Mouse (Mus musculus) myocyte (in vitro differentiated cells): ENCODE results near the gene Wdr46. TPM values are rescaled to one million over a fixed set of nuclear protein-coding genes. Genes with fewer than 3 reads are reported as not detected.

Experiments used
- H3K27me3 ChIP-seq: one replicate; pipeline ENCODE4 v1.6.1; 2011; ENCODE audit not compliant: control insufficient read depth, insufficient read depth, insufficient read length
- H3K36me3 ChIP-seq: one replicate; pipeline ENCODE4 v1.6.1; 2011; ENCODE audit not compliant: control insufficient read depth, insufficient read depth
- H3K4me2 ChIP-seq: one replicate; pipeline ENCODE4 v1.6.1; 2011; ENCODE audit warnings: low read depth, control low read depth
- H3K4me3 ChIP-seq: one replicate; pipeline ENCODE4 v1.5.1; 2011; ENCODE audit warnings: mild to moderate bottlenecking, control low read depth, moderate library complexity
- H3K79me2 ChIP-seq: one replicate; pipeline ENCODE4 v1.6.1; 2011; ENCODE audit not compliant: control insufficient read depth, insufficient read depth
- H3ac ChIP-seq: one replicate; pipeline ENCODE4 v1.6.1; 2011; ENCODE audit not compliant: control insufficient read depth, insufficient read length
- CEBPB ChIP-seq: IDR thresholded peaks from 2 replicates; pipeline ENCODE4 v1.6.1; 2011; ENCODE audit warnings: mild to moderate bottlenecking, moderate library complexity; ENCODE audit not compliant: poor library complexity, insufficient read depth, severe bottlenecking
- E2F4 ChIP-seq: IDR thresholded peaks from one replicate; pipeline ENCODE4 v1.6.1; 2011; ENCODE audit warnings: mild to moderate bottlenecking, control low read depth, moderate library complexity; ENCODE audit not compliant: insufficient read depth
- MAX ChIP-seq: IDR thresholded peaks from one replicate; pipeline ENCODE4 v1.6.1; 2011; ENCODE audit warnings: low read depth, mild to moderate bottlenecking, control low read depth
- MYOD1 ChIP-seq, 3 experiments: IDR thresholded peaks; one replicate each; pipeline ENCODE4 v1.6.1; 2011; ENCODE audit warnings: control low read depth in 2 of 3, low read depth in 2 of 3, mild to moderate bottlenecking in 2 of 3, moderate library complexity in 1 of 3; ENCODE audit not compliant: insufficient read length in 2 of 3, control insufficient read depth in 1 of 3
- MYOG ChIP-seq, 3 experiments: IDR thresholded peaks; one replicate each; pipeline ENCODE4 v1.6.1; 2011; ENCODE audit warnings: control low read depth in 2 of 3, low read depth in 2 of 3, mild to moderate bottlenecking in 2 of 3; ENCODE audit not compliant: insufficient read length in 2 of 3, control insufficient read depth in 1 of 3, insufficient read depth in 1 of 3
- POLR2A ChIP-seq: IDR thresholded peaks from one replicate; pipeline ENCODE4 v1.6.1; 2011; ENCODE audit warnings: low read depth, mild to moderate bottlenecking, control low read depth, moderate library complexity; ENCODE audit not compliant: insufficient read length
- POLR2AphosphoS2 ChIP-seq: IDR thresholded peaks from one replicate; pipeline ENCODE4 v1.6.1; 2011; ENCODE audit warnings: low read depth, control low read depth; ENCODE audit not compliant: insufficient read length
- REST ChIP-seq: IDR thresholded peaks from one replicate; pipeline ENCODE4 v1.6.1; 2011; ENCODE audit warnings: mild to moderate bottlenecking, control low read depth, moderate library complexity; ENCODE audit not compliant: insufficient read depth, insufficient read length
- SRF ChIP-seq: IDR thresholded peaks from one replicate; pipeline ENCODE4 v1.6.1; 2011; ENCODE audit warnings: low read depth; ENCODE audit not compliant: control insufficient read depth, insufficient read length
- TCF12 ChIP-seq: IDR thresholded peaks from one replicate; pipeline ENCODE4 v1.6.1; 2011; ENCODE audit warnings: mild to moderate bottlenecking, control low read depth; ENCODE audit not compliant: poor library complexity, insufficient read depth, severe bottlenecking
- TCF3 ChIP-seq: IDR thresholded peaks from one replicate; pipeline ENCODE4 v1.6.1; 2011; ENCODE audit warnings: low read depth, control low read depth; ENCODE audit not compliant: insufficient read length
- USF1 ChIP-seq: IDR thresholded peaks from one replicate; pipeline ENCODE4 v1.6.1; 2011; ENCODE audit warnings: low read depth, mild to moderate bottlenecking, control low read depth, moderate library complexity
- polyA plus RNA-seq: library from polyadenylated mRNA; unstranded; fragments of >200 nt; fragmentation: generic; extraction: Trizol; gene quantifications from one replicate; pipeline ENCODE4 v1.2.1, GENCODE M21; 2012; ENCODE audit warnings: missing spikeins

Gene Wdr46
- polyA plus RNA-seq, 1 experiment, result 25.9 TPM

DNA sequence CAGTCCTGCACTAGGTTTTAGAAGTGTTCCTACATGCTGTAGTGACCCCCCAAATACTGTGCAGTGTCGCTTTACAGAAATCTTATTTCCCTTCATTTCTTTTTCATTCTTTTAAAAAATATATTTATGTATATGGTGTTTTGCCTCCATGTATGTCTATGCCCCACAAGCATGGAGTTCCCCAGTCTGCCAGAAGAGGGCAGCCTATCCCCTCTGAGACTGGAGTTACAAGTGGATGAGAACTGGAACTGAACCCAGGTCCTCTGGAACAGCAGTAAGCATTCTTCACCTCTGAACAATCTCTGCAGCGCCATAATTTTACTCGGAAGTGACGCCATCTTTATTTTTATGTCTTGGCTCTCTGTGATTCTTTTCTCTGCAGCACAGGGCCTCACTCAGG, 28.9 kb downstream of the Wdr46 start:
- Histone ChIP-seq H3ac (no peak overlapping the region), H3K36me3 (no peaks in the 10 kb centered on the region), H3K79me2 (no peaks in the 10 kb centered on the region), H3K4me3 (no peak overlapping the region), H3K27me3 (peaks cover 4% of the 10 kb centered on the region), H3K4me2 (no peak overlapping the region)
- no peak for TF ChIP-seq USF1
- TF ChIP-seq MAX, result no peak
- no peak for TF ChIP-seq CEBPB
- TF ChIP-seq SRF, result no peak
- TF ChIP-seq MYOD1 (IDR thresholded peaks at IDR 0.05; ENCODE audit: control insufficient read depth in 1 of 3, insufficient read length in 2 of 3, low read depth in 2 of 3), result no peak
- TF ChIP-seq POLR2A, result no peak
- TF ChIP-seq TCF12, result no peak
- no peak for TF ChIP-seq REST
- no peak for TF ChIP-seq TCF3
- TF ChIP-seq E2F4, result no peak
- no peak for TF ChIP-seq MYOG (IDR thresholded peaks at IDR 0.05; ENCODE audit: control insufficient read depth in 1 of 3, insufficient read depth in 1 of 3, insufficient read length in 2 of 3, low read depth in 2 of 3)
- no peak for TF ChIP-seq POLR2AphosphoS2

DNA sequence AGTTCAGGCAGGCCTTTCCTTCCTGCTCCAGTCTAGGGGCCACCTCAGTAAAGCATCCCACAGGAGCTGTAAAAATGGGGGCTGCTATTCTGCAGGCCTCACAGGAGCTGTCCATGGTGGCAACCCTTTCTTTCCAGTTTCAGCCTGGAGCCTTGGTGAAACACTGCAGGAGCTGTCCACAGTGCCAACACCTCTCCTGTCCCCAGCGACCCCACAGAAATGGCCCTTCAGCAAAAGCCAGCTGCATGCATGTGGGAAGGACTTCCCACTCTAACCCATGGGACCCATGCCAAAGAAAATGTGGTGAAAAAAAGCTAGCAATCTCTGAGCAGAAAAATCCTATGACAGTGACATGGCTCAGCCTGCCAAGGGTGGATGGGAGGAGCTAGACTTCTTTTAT, 32.2 kb downstream of the Wdr46 start:
- Histone ChIP-seq H3K4me3 (no peak overlapping the region), H3ac (no peak overlapping the region), H3K36me3 (no peaks in the 10 kb centered on the region), H3K27me3 (peaks cover 11% of the 10 kb centered on the region), H3K79me2 (no peaks in the 10 kb centered on the region), H3K4me2 (no peak overlapping the region)
- no peak for TF ChIP-seq SRF
- TF ChIP-seq TCF12, result no peak
- peak; percentile 86 for TF ChIP-seq REST

DNA sequence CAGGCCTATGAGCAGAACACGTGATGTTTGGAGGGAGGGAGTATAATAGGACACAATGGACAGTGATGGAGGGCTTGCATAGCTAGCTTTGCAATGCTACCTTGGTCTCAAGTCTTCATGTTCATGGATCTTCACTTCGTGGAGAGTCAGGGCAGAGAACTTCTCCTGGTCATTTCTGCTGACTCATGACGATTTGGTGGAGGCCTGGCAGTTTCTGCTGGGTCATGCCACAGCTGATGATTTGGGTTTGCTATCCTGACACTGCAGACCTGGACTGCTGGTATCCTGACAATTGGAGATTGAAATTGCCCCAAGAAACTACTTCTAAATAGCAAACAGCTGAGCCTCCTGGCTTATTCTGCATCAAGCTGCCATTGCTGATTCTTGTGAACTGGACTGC, 33.1 kb downstream of the Wdr46 start:
- Histone ChIP-seq H3K4me2 (no peak overlapping the region), H3ac (no peak overlapping the region), H3K27me3 (peaks cover 19% of the 10 kb centered on the region), H3K36me3 (no peaks in the 10 kb centered on the region), H3K4me3 (no peak overlapping the region), H3K79me2 (no peaks in the 10 kb centered on the region)
- no peak for TF ChIP-seq E2F4
- TF ChIP-seq MAX, result no peak
- no peak for TF ChIP-seq CEBPB
- no peak for TF ChIP-seq REST
- TF ChIP-seq USF1, result no peak
- TF ChIP-seq MYOG (IDR thresholded peaks at IDR 0.05; ENCODE audit: control insufficient read depth in 1 of 3, insufficient read depth in 1 of 3, insufficient read length in 2 of 3, low read depth in 2 of 3), result no peak
- no peak for TF ChIP-seq MYOD1 (IDR thresholded peaks at IDR 0.05; ENCODE audit: control insufficient read depth in 1 of 3, insufficient read length in 2 of 3, low read depth in 2 of 3)
- TF ChIP-seq SRF, result no peak

DNA sequence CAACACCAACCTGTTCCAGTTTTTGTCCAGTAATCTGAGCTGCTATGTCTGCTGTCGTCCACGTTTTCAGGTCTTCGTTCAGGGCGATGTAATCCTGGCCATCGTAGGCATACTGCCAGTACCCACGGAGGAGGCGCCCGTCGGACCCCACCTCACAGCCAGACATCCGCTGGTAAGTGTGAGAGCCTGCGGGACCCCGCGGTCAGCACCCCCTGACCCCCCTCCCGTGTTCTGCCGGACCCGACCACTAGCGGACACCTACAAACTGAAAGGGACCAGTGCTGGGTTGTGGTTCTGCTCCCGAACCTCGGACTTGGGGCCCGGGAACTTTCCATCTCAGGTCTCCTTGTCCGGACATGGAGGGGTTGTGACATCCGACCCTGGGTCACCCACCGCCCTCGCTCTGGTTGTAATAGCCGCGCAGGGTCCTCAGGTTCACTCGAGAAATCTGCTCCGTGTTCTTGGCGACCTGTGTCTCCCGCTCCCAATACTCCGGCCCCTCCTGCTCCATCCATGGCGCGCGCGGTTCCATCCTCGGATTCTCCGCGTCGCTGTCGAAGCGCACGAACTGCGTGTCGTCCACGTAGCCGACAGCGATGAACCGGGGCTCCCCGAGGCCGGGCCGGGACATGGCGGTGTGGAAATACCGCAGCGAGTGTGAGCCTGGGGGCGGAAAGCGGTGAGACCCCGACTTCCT, 37.5 kb downstream of the Wdr46 start:
- H3ac ChIP-seq, result no peak overlapping the region
- H3K27me3 ChIP-seq, result peaks cover 23% of the 10 kb centered on the region
- H3K4me3 ChIP-seq, result no peak overlapping the region
- TF ChIP-seq TCF3, result no peak
- H3K4me2 ChIP-seq, result peak overlapping the region; percentile 66
- no peaks in the 10 kb centered on the region for H3K36me3 ChIP-seq
- H3K79me2 ChIP-seq, result no peaks in the 10 kb centered on the region

DNA sequence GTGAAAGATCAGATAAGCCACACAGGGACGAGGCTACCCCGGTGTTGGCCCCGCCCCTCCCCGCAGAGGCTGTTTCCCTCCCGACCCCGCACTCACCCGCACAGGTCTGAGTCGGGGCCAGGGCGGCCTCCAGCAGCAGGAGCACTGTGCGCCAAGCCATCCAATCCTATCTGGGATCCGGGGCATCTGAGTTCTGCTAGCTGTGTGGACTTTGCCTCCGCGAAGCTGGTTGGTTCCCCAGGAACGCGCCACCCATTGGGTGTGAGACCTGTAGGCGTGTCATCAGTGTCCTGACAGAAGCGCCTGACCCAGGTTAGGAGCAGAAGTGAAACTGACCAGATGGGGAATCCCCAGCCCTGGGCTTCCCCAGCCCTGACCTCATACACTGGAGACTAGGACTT, 38.2 kb downstream of the Wdr46 start:
- TF ChIP-seq MAX, result no peak
- TF ChIP-seq POLR2A, result no peak
- no peak for TF ChIP-seq MYOG (IDR thresholded peaks at IDR 0.05; ENCODE audit: control insufficient read depth in 1 of 3, insufficient read depth in 1 of 3, insufficient read length in 2 of 3, low read depth in 2 of 3)
- TF ChIP-seq USF1, result no peak
- no peak for TF ChIP-seq POLR2AphosphoS2
- TF ChIP-seq TCF3, result no peak
- TF ChIP-seq REST, result no peak
- TF ChIP-seq TCF12, result no peak
- TF ChIP-seq SRF, result no peak
- no peak for TF ChIP-seq E2F4
- TF ChIP-seq MYOD1 (IDR thresholded peaks at IDR 0.05; ENCODE audit: control insufficient read depth in 1 of 3, insufficient read length in 2 of 3, low read depth in 2 of 3), result no peak
- no peak for TF ChIP-seq CEBPB
- peaks cover 23% of the 10 kb centered on the region for H3K27me3 ChIP-seq
- H3K36me3 ChIP-seq, result no peaks in the 10 kb centered on the region
- H3K4me3 ChIP-seq, result no peak overlapping the region
- no peaks in the 10 kb centered on the region for H3K79me2 ChIP-seq
- H3ac ChIP-seq, result no peak overlapping the region
- H3K4me2 ChIP-seq, result peak overlapping the region; percentile 66
